Mouse (Mus musculus): ENCODE measurements around the gene Zfp987. TPM values are rescaled to one million over a fixed set of nuclear protein-coding genes. Genes with fewer than 3 reads are reported as not detected.
"Not testable (repeated sequence)": the region's sequence is repeated elsewhere in the genome, so short reads cannot be mapped to it uniquely, and the experiment has no call there.

Gene Zfp987
- polyA plus RNA-seq (2015; fragmentation: Nextera tagmentation; extraction: Ambion mirVana): 0.13 TPM in 1 of 2 replicates, not detected in the other

DNA sequence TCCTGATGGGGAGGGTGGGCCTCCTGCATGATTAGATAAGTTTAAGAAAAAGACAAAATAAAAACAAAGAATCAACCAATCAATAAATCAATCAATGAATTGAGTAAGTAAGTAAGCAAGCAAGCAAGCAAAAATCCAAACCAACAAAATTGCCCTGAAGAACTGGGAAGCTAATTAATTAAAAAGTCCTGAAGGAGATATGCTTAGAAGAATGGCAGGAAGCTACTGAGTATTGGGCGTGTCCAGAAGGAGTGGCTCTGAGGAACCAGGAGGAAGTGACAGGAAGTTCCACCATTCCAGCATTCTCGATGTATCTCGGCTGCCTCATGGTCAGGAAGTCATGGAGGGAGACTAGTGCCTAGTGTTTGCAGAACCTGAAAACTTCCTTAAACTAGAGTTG is at the start of gene Zfp987:
Zfp987 (plus strand) TSS at position 301 of the 400 bp plus-strand sequence.
- not testable (repeated sequence) for H3K4me3 ChIP-seq (replicated peaks); ATAC-seq (ENCODE audit: low FRiP score); H3K4me2 ChIP-seq; H3K36me3 ChIP-seq; H3K27me3 ChIP-seq (replicated peaks); H3K4me1 ChIP-seq; H3K9ac ChIP-seq (replicated peaks); H3K27ac ChIP-seq (replicated peaks); H3K9me3 ChIP-seq (replicated peaks)
- WGBS: 98% methylated on average over 3 of the region's 3 CpGs

DNA sequence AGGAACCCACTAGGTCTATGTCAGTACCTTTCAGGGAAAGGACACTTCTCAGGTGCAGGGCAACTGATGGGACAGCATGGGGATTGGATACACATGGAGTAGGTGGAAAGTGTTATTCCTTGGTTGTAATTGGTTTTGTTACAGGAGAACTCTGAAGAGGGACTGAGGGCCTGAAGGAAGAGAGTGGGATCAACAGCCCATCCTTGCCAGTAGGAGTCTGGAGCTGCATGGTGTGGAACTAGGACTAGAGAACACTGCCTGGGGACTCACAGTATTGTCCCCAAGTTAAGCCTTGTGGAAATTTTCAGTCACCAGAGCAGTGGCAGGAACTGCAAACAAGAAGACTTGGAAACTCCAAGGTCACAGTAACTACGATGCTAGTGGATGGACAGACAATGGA is 44.6 kb upstream of the Zfp987 start:
- not testable (repeated sequence) for H3K9ac ChIP-seq (replicated peaks); H3K4me2 ChIP-seq; ATAC-seq (ENCODE audit: low FRiP score); H3K27ac ChIP-seq (replicated peaks); H3K36me3 ChIP-seq; H3K4me1 ChIP-seq; H3K4me3 ChIP-seq (replicated peaks); H3K27me3 ChIP-seq (replicated peaks)
- WGBS: 86% methylated on average over 1 of the region's 1 CpGs
- peaks cover 45% of the 10 kb centered on the region for H3K9me3 ChIP-seq (replicated peaks)

DNA sequence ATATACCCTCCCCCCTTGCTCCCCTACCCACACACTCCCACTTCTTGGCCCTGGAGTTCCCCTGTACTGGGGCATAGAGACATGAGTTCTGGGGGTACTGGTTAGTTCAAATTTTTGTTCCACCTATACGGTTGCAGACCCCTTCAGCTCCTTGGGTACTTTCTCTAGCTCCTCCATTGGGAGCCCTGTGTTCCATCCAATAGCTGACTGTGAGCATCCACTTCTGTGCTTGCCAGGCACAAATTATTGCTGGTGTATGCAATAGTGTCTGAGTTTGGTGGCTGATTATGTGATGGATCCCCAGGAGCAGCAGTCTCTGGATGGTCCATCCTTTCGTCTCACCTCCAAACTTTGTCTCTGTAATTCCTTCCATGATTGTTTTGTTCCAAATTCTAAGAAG is 43.7 kb upstream of the Zfp987 start:
- H3K9me3 ChIP-seq (replicated peaks): peaks cover 48% of the 10 kb centered on the region
- not testable (repeated sequence) for H3K27me3 ChIP-seq (replicated peaks)
- WGBS: 89% methylated on average over 2 of the region's 2 CpGs

DNA sequence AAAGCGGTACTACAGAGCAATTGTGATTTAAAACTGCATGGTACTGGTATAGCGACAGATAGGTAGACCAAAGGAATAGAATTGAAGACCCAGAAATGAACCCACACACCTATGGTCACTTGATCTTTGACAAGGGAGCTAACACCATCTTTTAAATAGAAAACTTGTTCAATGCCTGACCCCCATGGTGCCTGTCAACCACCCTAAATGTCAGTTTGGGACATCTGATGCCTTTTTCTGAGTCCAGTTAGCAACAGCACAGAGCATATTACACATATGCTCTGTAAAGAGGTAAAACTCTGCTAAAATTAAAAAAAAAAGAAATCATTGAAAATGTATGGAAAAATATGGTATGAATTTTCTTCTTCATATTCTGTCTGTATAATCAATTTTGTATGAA is 41.8 kb upstream of the Zfp987 start:
- no peaks in the 10 kb centered on the region for H3K27me3 ChIP-seq (replicated peaks)
- WGBS: 71% methylated on average over 2 of the region's 2 CpGs
- peaks cover 61% of the 10 kb centered on the region for H3K9me3 ChIP-seq (replicated peaks)
- no peak overlapping the region for H3K9ac ChIP-seq (replicated peaks)
- H3K36me3 ChIP-seq: no peaks in the 10 kb centered on the region
- no peak overlapping the region for H3K4me3 ChIP-seq (replicated peaks)
- no peak for ATAC-seq (ENCODE audit: low FRiP score)
- no peak overlapping the region for H3K27ac ChIP-seq (replicated peaks)
- H3K4me1 ChIP-seq: no peaks in the 10 kb centered on the region
- H3K4me2 ChIP-seq: no peak overlapping the region

More for the DNA sequence above, 43.7 kb upstream of the Zfp987 start:
- not testable (repeated sequence) for H3K9ac ChIP-seq (replicated peaks); H3K4me3 ChIP-seq (replicated peaks); H3K27ac ChIP-seq (replicated peaks); H3K36me3 ChIP-seq; ATAC-seq (ENCODE audit: low FRiP score); H3K4me2 ChIP-seq; H3K4me1 ChIP-seq

DNA sequence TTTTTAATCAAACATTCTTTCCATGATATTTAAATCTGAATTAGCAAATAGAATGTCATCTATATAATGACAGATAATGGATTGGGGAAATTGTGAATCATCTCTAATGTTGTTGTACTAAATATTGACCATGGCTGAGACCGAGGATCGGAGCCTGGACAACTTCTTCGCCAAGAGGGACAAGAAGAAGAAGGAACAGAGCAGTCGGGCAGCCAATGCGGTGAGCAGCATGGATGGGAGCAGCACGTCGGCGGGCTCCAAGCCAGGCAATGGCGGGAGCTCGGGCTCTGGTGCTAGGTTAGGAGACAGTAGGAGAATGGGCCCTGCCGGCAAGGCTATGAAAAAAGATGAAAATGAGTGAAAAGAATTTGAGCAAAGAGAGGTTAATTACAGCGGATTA is 38.5 kb upstream of the Zfp987 start:
- peaks cover 51% of the 10 kb centered on the region for H3K9me3 ChIP-seq (replicated peaks)
- not testable (repeated sequence) for H3K36me3 ChIP-seq; H3K27me3 ChIP-seq (replicated peaks); H3K27ac ChIP-seq (replicated peaks); ATAC-seq (ENCODE audit: low FRiP score); H3K4me1 ChIP-seq; H3K4me3 ChIP-seq (replicated peaks); H3K4me2 ChIP-seq; H3K9ac ChIP-seq (replicated peaks)
- WGBS: 93% methylated on average over 12 of the region's 12 CpGs

DNA sequence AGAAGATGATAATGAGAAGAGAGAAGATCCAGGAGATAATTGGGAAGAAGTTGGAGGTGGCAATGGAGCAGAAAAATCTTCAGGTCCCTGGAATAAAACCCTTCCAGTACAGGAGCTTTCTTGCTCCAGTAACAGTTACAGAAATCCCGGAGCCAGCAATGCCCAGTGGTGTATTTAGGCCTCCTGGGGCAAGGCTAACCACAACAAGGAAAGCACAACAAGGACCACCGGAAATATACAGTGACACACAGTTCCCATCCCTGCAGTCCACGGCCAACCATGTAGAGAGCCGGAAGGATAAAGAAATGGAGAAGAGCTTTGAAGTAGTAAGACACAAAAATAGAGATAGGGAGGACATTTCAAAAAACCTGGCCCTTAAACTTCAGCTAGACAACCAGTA is 38.0 kb upstream of the Zfp987 start:
- not testable (repeated sequence) for H3K4me2 ChIP-seq; H3K4me1 ChIP-seq; ATAC-seq (ENCODE audit: low FRiP score); H3K9ac ChIP-seq (replicated peaks); H3K36me3 ChIP-seq; H3K27ac ChIP-seq (replicated peaks); H3K4me3 ChIP-seq (replicated peaks); H3K27me3 ChIP-seq (replicated peaks)
- 92% methylated on average over 4 of the region's 4 CpGs for WGBS
- peaks cover 52% of the 10 kb centered on the region for H3K9me3 ChIP-seq (replicated peaks)

DNA sequence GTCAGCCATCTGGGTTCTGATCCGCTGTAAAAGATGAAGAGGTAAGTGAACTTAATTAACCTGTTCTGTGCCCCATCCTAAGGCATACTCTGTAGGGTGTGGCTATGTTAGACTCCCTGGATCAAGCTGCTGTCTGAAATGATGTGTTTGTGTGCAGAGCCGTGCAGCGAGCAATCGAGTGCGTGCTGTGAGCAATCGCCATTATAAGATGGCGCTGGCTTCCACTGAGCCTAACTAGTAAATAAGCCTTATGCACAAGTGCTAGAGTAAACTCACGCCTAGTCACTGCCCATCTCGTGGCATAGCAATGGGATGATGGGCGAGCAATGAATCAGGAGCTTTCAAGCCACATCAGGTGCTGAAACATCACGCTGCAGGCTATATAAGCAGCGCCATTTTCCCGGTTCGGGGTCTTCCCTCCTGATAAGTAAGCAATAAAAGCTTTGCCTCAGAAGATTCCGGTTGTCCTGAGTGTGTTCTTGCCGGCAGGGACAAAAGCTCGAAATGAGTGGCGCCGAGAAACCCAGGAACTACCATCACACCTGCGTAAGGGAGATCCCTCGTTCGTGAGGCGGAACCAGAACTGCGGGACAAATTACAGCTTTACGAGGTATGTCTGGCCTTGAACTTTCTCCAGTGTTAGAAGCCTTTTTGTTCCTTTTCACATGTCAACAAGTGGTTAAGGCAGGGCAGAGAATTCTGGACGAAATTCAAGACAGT is 37.0 kb upstream of the Zfp987 start:
- H3K9me3 ChIP-seq (replicated peaks): peaks cover 52% of the 10 kb centered on the region
- WGBS: 94% methylated on average over 25 of the region's 26 CpGs
- H3K36me3 ChIP-seq; H3K4me1 ChIP-seq; H3K27me3 ChIP-seq (replicated peaks); H3K4me3 ChIP-seq (replicated peaks); H3K9ac ChIP-seq (replicated peaks); H3K27ac ChIP-seq (replicated peaks); H3K4me2 ChIP-seq; ATAC-seq (ENCODE audit: low FRiP score): not testable (repeated sequence)

DNA sequence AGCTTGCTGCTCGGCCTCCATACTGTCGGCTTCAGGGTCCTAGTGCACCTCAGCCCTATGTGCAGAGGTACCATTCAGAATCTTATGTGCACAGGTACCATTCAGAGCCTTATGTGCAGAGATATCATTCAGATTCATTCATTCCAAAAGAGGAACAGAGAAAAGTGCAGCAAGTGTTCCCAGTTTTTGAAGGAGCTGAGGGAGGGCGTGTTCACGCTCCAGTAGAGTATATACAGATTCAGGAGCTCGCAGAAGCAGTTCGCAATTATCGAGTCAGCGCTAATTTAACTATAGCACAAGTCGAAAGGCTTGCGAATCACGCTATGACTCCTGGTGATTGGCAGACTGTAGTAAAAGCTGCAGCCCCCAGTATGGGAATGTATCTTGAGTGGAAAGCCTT is 36.0 kb upstream of the Zfp987 start:
- not testable (repeated sequence) for ATAC-seq (ENCODE audit: low FRiP score)
- peaks cover 46% of the 10 kb centered on the region for H3K9me3 ChIP-seq (replicated peaks)

DNA sequence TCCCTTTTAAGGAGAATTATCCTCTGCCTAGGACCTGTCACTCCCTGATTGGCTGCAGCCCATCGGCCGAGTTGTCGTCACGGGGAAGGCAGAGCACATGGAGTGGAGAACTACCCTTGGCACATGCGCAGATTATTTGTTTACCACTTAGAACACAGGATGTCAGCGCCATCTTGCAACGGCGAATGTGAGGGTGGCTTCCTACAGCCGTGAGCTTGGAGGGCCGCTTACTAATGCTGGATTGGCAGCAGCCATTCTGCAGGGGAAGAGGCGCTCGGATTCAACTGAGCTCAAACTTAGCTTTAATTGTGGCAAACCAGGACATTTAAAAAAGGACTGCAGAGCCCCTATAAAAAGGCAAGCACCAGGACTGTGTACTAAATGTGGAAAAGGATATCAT is 35.1 kb upstream of the Zfp987 start:
- H3K4me1 ChIP-seq; ATAC-seq (ENCODE audit: low FRiP score); H3K36me3 ChIP-seq; H3K4me2 ChIP-seq; H3K27ac ChIP-seq (replicated peaks); H3K27me3 ChIP-seq (replicated peaks); H3K9ac ChIP-seq (replicated peaks); H3K4me3 ChIP-seq (replicated peaks): not testable (repeated sequence)
- 95% methylated on average over 12 of the region's 12 CpGs for WGBS
- peaks cover 42% of the 10 kb centered on the region for H3K9me3 ChIP-seq (replicated peaks)

More for the DNA sequence above, 36.0 kb upstream of the Zfp987 start:
- not testable (repeated sequence) for H3K4me1 ChIP-seq; H3K4me3 ChIP-seq (replicated peaks); H3K9ac ChIP-seq (replicated peaks); H3K4me2 ChIP-seq; H3K27me3 ChIP-seq (replicated peaks); H3K27ac ChIP-seq (replicated peaks); H3K36me3 ChIP-seq
- WGBS: 94% methylated on average over 11 of the region's 11 CpGs

DNA sequence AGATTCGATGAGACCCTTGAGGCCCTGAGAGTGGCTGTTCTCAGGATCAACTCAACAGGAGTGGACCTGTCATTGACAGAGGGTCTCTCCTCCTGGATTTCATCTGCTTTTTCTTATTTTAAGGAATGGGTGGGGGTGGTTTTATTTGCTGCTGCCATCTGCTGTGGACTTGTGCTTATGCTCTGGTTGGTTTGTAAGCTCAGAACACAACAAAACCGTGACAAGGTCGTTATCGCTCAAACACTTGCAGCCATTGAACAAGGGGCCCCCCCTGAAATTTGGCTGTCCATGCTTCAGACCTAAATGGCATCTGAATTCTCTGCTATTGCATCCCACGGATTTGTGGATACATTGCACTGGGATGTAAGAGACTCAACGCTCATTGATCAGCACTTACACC is 34.1 kb upstream of the Zfp987 start:
- not testable (repeated sequence) for H3K4me3 ChIP-seq (replicated peaks); H3K27me3 ChIP-seq (replicated peaks); H3K4me2 ChIP-seq; H3K4me1 ChIP-seq; ATAC-seq (ENCODE audit: low FRiP score); H3K36me3 ChIP-seq; H3K27ac ChIP-seq (replicated peaks); H3K9ac ChIP-seq (replicated peaks)
- H3K9me3 ChIP-seq (replicated peaks): peaks cover 43% of the 10 kb centered on the region
- WGBS: 79% methylated on average over 6 of the region's 6 CpGs

DNA sequence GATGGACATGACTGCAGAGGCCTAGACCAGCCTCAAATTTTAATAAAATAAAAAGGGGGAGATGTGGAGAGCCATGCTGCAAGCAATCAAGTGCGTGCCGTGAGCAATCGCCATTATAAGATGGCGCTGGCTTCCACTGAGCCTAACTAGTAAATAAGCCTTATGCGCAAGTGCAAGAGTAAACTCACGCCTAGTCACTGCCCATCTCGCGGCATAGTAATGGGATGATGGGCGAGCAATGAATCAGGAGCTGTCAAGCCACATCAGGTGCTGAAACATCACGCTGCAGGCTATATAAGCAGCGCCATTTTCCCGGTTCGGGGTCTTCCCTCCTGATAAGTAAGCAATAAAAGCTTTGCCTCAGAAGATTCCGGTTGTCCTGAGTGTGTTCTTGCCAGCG is 33.5 kb upstream of the Zfp987 start:
- 89% methylated on average over 15 of the region's 15 CpGs for WGBS
- not testable (repeated sequence) for H3K4me2 ChIP-seq; H3K4me1 ChIP-seq; H3K27ac ChIP-seq (replicated peaks); H3K9ac ChIP-seq (replicated peaks); H3K4me3 ChIP-seq (replicated peaks); ATAC-seq (ENCODE audit: low FRiP score); H3K36me3 ChIP-seq; H3K27me3 ChIP-seq (replicated peaks)
- H3K9me3 ChIP-seq (replicated peaks): peaks cover 43% of the 10 kb centered on the region

DNA sequence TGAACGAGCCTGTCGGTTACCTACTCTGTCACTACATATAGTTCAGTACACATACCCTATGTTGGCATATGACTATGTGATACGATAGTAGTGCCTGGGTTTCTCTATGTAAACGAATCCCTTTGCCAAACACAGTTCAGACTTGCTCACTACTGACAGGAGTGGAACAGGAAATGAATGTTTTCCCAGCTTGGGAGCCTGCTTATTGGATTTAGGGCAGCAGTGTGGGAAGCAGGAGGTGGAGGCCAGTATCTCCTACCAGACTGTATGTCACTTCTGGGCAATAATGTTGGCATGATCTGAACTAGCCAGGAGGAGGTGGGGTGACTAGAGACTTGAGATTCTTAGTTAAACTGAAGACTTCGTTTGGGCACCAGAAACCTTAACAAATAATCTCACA is 32.3 kb upstream of the Zfp987 start:
- ATAC-seq (ENCODE audit: low FRiP score); H3K9ac ChIP-seq (replicated peaks); H3K36me3 ChIP-seq; H3K27me3 ChIP-seq (replicated peaks); H3K4me3 ChIP-seq (replicated peaks); H3K4me1 ChIP-seq; H3K27ac ChIP-seq (replicated peaks); H3K4me2 ChIP-seq: not testable (repeated sequence)
- peaks cover 35% of the 10 kb centered on the region for H3K9me3 ChIP-seq (replicated peaks)
- WGBS: 76% methylated on average over 5 of the region's 5 CpGs
